Mouse (Mus musculus) layer of hippocampus, adult 2 months (tissue): ENCODE data around the gene Lrrc8d. TPM values are rescaled to one million over a fixed set of nuclear protein-coding genes. Genes with fewer than 3 reads are reported as not detected.

Experiments
- DNase-seq, 2 experiments: peaks; one replicate each; pipeline ENCODE4 v3.0.0; 2022; ENCODE audit warnings: low spot score in 2 of 2
- H3K27ac ChIP-seq: fragments of 200-600 bp; 2 replicates; pipeline ENCODE4 v1.8.1; 2022
- H3K4me3 ChIP-seq: fragments of 200-600 bp; 2 replicates; pipeline ENCODE4 v1.8.1; 2022; ENCODE audit warnings: mild to moderate bottlenecking
- CTCF ChIP-seq: fragments of 200-600 bp; conservative IDR thresholded peaks from 2 replicates; pipeline ENCODE4 v1.8.1; 2022; ENCODE audit warnings: antibody characterized with exemption, mild to moderate bottlenecking, moderate library complexity
- total RNA-seq, 2 experiments: library from RNA; stranded (reverse); gene quantifications; 2 replicates each; pipeline ENCODE4 v1.2.3; 2021

Lrrc8d gene
- total RNA-seq, 2 experiments from 2014 or later, result 49.9 to 52.7 TPM

GRCm38 (mm10) chr5:105714446-105714845, 14.7 kb downstream of the Lrrc8d start:
- H3K4me3 ChIP-seq, result no peak overlapping the region
- no peak for TF ChIP-seq CTCF
- no peak for DNase-seq
- H3K27ac ChIP-seq, result no peak overlapping the region

- TF ChIP-seq CTCF, result no peak
- DNase-seq, result no peak
- no peak overlapping the region; the same call in 1 of the 2 replicates for H3K4me3 ChIP-seq
- peak overlapping the region; percentile 59 for H3K27ac ChIP-seq
Observed at GRCm38 (mm10) chr5:105715095-105715494, 15.3 kb downstream of the Lrrc8d start.

- TF ChIP-seq CTCF, result no peak
- peak in 1 of 2 experiments; percentile 59 for DNase-seq
- H3K4me3 ChIP-seq, result no peak overlapping the region; the same call in 1 of the 2 replicates
- peak overlapping the region; percentile 65 for H3K27ac ChIP-seq
Observed at GRCm38 (mm10) chr5:105715531-105716124, 15.9 kb downstream of the Lrrc8d start.

- TF ChIP-seq CTCF, result no peak
- DNase-seq, result no peak
- H3K27ac ChIP-seq, result 0 out of 2 replicates have a peak overlapping the region, but pooled peaks have one; percentile 65
- no peak overlapping the region for H3K4me3 ChIP-seq
Observed at GRCm38 (mm10) chr5:105717294-105717693, 17.5 kb downstream of the Lrrc8d start.

- H3K27ac ChIP-seq, result peak overlapping the region; percentile 51; the same call in 1 of the 2 replicates
- no peak for TF ChIP-seq CTCF
Observed at GRCm38 (mm10) chr5:105718138-105718670, 18.4 kb downstream of the Lrrc8d start.

GRCm38 (mm10) chr5:105721267-105721666, 21.5 kb downstream of the Lrrc8d start:
- no peak for DNase-seq
- no peak overlapping the region for H3K27ac ChIP-seq
- H3K4me3 ChIP-seq, result no peak overlapping the region
- TF ChIP-seq CTCF, result no peak

More at GRCm38 (mm10) chr5:105718138-105718670, 18.4 kb downstream of the Lrrc8d start:
- no peak for DNase-seq
- no peak overlapping the region for H3K4me3 ChIP-seq

- no peak for DNase-seq
- no peak overlapping the region for H3K4me3 ChIP-seq
- TF ChIP-seq CTCF, result no peak
- no peak overlapping the region for H3K27ac ChIP-seq
Observed at GRCm38 (mm10) chr5:105722807-105723206, 23.0 kb downstream of the Lrrc8d start.

- TF ChIP-seq CTCF, result no peak
- no peak for DNase-seq
- H3K27ac ChIP-seq, result no peak overlapping the region
- no peak overlapping the region for H3K4me3 ChIP-seq
Observed at GRCm38 (mm10) chr5:105730193-105730831, 30.5 kb downstream of the Lrrc8d start.

GRCm38 (mm10) chr5:105731173-105731626, 31.4 kb downstream of the Lrrc8d start:
- TF ChIP-seq CTCF, result no peak
- no peak for DNase-seq
- Histone ChIP-seq H3K4me3 (peak overlapping the region; percentile 70), H3K27ac (peak overlapping the region; percentile 43; the same call in 1 of the 2 replicates)

- Histone ChIP-seq H3K27ac (peak overlapping the region; percentile 43; the same call in 1 of the 2 replicates), H3K4me3 (peak overlapping the region; percentile 70)
- peak; percentile 56 for TF ChIP-seq CTCF
- peak in 1 of 2 experiments; percentile 37 for DNase-seq
Observed at GRCm38 (mm10) chr5:105731627-105732432, 32.1 kb downstream of the Lrrc8d start.

GRCm38 (mm10) chr5:105732433-105732891, 32.7 kb downstream of the Lrrc8d start:
- H3K4me3 ChIP-seq, result peak overlapping the region; percentile 70
- DNase-seq, result no peak
- peak overlapping the region; percentile 43; the same call in 1 of the 2 replicates for H3K27ac ChIP-seq
- no peak for TF ChIP-seq CTCF

GRCm38 (mm10) chr5:105733226-105733625, 33.5 kb downstream of the Lrrc8d start:
- no peak for DNase-seq
- Histone ChIP-seq H3K27ac (no peak overlapping the region), H3K4me3 (no peak overlapping the region)
- no peak for TF ChIP-seq CTCF

GRCm38 (mm10) chr5:105736365-105736764, 36.6 kb downstream of the Lrrc8d start:
- TF ChIP-seq CTCF, result no peak
- no peak overlapping the region for H3K4me3 ChIP-seq
- no peak for DNase-seq
- no peak overlapping the region for H3K27ac ChIP-seq
